Comparison of ENCODE assay signal across 7 mouse cellular contexts in genomic region chr19:41847992-41848851, GRCm38 (mm10). TPM values are rescaled to one million over a fixed set of nuclear protein-coding genes. Genes with fewer than 3 reads are reported as not detected.
DNase-seq lines count a peak whose midpoint lies in the region; ATAC-seq and TF ChIP-seq lines count a peak whose summit lies in the region.

Gene Frat2 (minus strand): TSS chr19:41848132.

- H3K79me2 ChIP-seq in heart, adult 2 months (replicated peaks; ENCODE audit: control insufficient read depth, insufficient read depth, low read length), result no peaks in the 10 kb centered on the region

- H3K4me2 ChIP-seq in embryonic facial prominence, embryonic 12.5 days (replicated peaks), result peak within 1 kb of the TSS; percentile 99
- H3K4me2 ChIP-seq in limb, embryonic 13.5 days (replicated peaks), result peak within 1 kb of the TSS; percentile 99
- peak within 1 kb of the TSS; percentile 91 for H3K4me2 ChIP-seq in midbrain, embryonic 16.5 days (ENCODE audit: low read length)

- no peaks in the 10 kb centered on the region for H3K36me3 ChIP-seq in embryonic facial prominence, embryonic 12.5 days
- no peaks in the 10 kb centered on the region for H3K36me3 ChIP-seq in heart, adult 2 months (ENCODE audit: control insufficient read depth, insufficient read depth, low read length)
- H3K36me3 ChIP-seq in limb, embryonic 13.5 days, result no peaks in the 10 kb centered on the region
- H3K36me3 ChIP-seq in midbrain, embryonic 16.5 days (ENCODE audit: control insufficient read depth, insufficient read depth, low read length), result no peaks in the 10 kb centered on the region

- H3K9ac ChIP-seq in embryonic facial prominence, embryonic 12.5 days, result peak within 1 kb of the TSS; percentile 71
- peak within 1 kb of the TSS; percentile 93 for H3K9ac ChIP-seq in heart, adult 2 months (ENCODE audit: low read depth, low read length)
- peak within 1 kb of the TSS; percentile 76 for H3K9ac ChIP-seq in limb, embryonic 13.5 days
- H3K9ac ChIP-seq in midbrain, embryonic 16.5 days (ENCODE audit: low read depth, low read length), result peak within 1 kb of the TSS; percentile 81

- peak; percentile 87 for DNase-seq in adrenal gland, postnatal 25 days
- peak; percentile 92 to 93 for DNase-seq in heart, adult 2 months
- DNase-seq in kidney, adult 8-10 months, result peak; percentile 78 to 83
- peak; percentile 87 to 90 for DNase-seq in spleen, postnatal 10 days (ENCODE audit: low spot score in 2 of 2)

- H3K9me3 ChIP-seq in embryonic facial prominence, embryonic 12.5 days, result no peaks in the 10 kb centered on the region
- H3K9me3 ChIP-seq in limb, embryonic 13.5 days, result no peaks in the 10 kb centered on the region
- no peaks in the 10 kb centered on the region for H3K9me3 ChIP-seq in midbrain, embryonic 16.5 days (replicated peaks; ENCODE audit: control insufficient read depth, low read length, poor library complexity, severe bottlenecking)

- no peak for TF ChIP-seq EP300 in heart, adult 2 months (IDR thresholded peaks at IDR 0.05; ENCODE audit: insufficient read depth, low read depth, low read length)

- H3K4me3 ChIP-seq in embryonic facial prominence, embryonic 12.5 days, result peak within 1 kb of the TSS; percentile 80
- peak within 1 kb of the TSS; percentile 81 for H3K4me3 ChIP-seq in heart, adult 2 months
- peak within 1 kb of the TSS; percentile 79 for H3K4me3 ChIP-seq in limb, embryonic 13.5 days
- H3K4me3 ChIP-seq in midbrain, embryonic 16.5 days (ENCODE audit: low read depth, low read length), result peak within 1 kb of the TSS; percentile 79

- H3K4me1 ChIP-seq in embryonic facial prominence, embryonic 12.5 days, result peaks cover 23% of the 10 kb centered on the region
- H3K4me1 ChIP-seq in heart, adult 2 months (ENCODE audit: control insufficient read depth, insufficient read depth, low read length), result peaks cover 4% of the 10 kb centered on the region
- peaks cover 30% of the 10 kb centered on the region for H3K4me1 ChIP-seq in limb, embryonic 13.5 days
- peaks cover 29% of the 10 kb centered on the region for H3K4me1 ChIP-seq in midbrain, embryonic 16.5 days (ENCODE audit: control insufficient read depth, insufficient read depth, low read length)

- TF ChIP-seq POLR2A in heart, adult 2 months (IDR thresholded peaks at IDR 0.05; ENCODE audit: insufficient read depth, low read depth, low read length), result peak; percentile 53

- peak within 1 kb of the TSS; percentile 81 for H3K27ac ChIP-seq in embryonic facial prominence, embryonic 12.5 days
- peak within 1 kb of the TSS; percentile 99 for H3K27ac ChIP-seq in heart, adult 2 months
- peak within 1 kb of the TSS; percentile 72; the same call in 1 of the 2 replicates for H3K27ac ChIP-seq in limb, embryonic 13.5 days
- H3K27ac ChIP-seq in midbrain, embryonic 16.5 days (ENCODE audit: low read length), result peak within 1 kb of the TSS; percentile 95

- H3K27me3 ChIP-seq in embryonic facial prominence, embryonic 12.5 days, result peaks cover 9% of the 10 kb centered on the region; the same call in 1 of the 2 replicates
- no peaks in the 10 kb centered on the region for H3K27me3 ChIP-seq in heart, adult 2 months (ENCODE audit: control insufficient read depth, insufficient read depth, low read length)
- peaks cover 23% of the 10 kb centered on the region for H3K27me3 ChIP-seq in limb, embryonic 13.5 days
- H3K27me3 ChIP-seq in midbrain, embryonic 16.5 days (ENCODE audit: control insufficient read depth, insufficient read depth, low read depth, low read length), result no peaks in the 10 kb centered on the region

- peak; percentile 92 for ATAC-seq in embryonic facial prominence, embryonic 12.5 days (ENCODE audit: insufficient number of reproducible peaks, insufficient read depth, low FRiP score, low TSS enrichment)
- peak; percentile 96 for ATAC-seq in limb, embryonic 13.5 days (ENCODE audit: low FRiP score, low read depth)
- ATAC-seq in midbrain, embryonic 16.5 days, result peak; percentile 96

- intact Hi-C loops in heart, adult 2 months (cut with DNase I), result loop anchor here (1.0 to 5.0 kb wide), 4 partner anchors 19 to 69 kb away; partner anchors contain the start of genes Frat1 and Pgam1

- WGBS in embryonic facial prominence, embryonic 12.5 days, result under 1% methylated on average over 71 of the region's 72 CpGs
- WGBS in heart, adult 2 months, result under 1% methylated on average over 72 of the region's 72 CpGs
- under 1% methylated on average over 72 of the region's 72 CpGs for WGBS in limb, embryonic 13.5 days
- under 1% methylated on average over 72 of the region's 72 CpGs for WGBS in midbrain, embryonic 16.5 days

- no peak for TF ChIP-seq CTCF in heart, adult 2 months (IDR thresholded peaks at IDR 0.05)

RNA-seq across cellular contexts. Expression of gene Frat2, which starts in this region (rescaled TPM):
- total RNA-seq in adrenal gland, postnatal 25 days (2021), result 4.0 and 6.6 TPM in 2 replicates
- 9.2 and 9.9 TPM in 2 replicates for polyA plus RNA-seq in embryonic facial prominence, embryonic 12.5 days (2016; fragmentation: Nextera tagmentation; extraction: Ambion mirVana)
- 1 to 10 TPM; 2.7 to 4.9 TPM for total RNA-seq in heart, adult 2 months (2021)
- 1.4 and 1.7 TPM in 2 replicates for polyA plus RNA-seq in heart, adult 2 months (2012; rRNA removed)
- 2.8 and 3.1 TPM in 2 replicates for polyA plus RNA-seq in limb, embryonic 13.5 days (2015; fragmentation: Nextera tagmentation; extraction: Ambion mirVana)
- 5.0 and 5.6 TPM in 2 replicates for polyA plus RNA-seq in midbrain, embryonic 16.5 days (2015; fragmentation: Nextera tagmentation; extraction: Ambion mirVana)

Comparison
In these comparisons a context has a peak if more than half of its experiments do, and no peak if none do; other contexts are left out.
1. Peak in every context shown above with its lines: DNase-seq, ATAC-seq, H3K4me3 ChIP-seq and H3K27ac ChIP-seq.